Mouse (Mus musculus) cerebellum, postnatal 10 days (tissue): ENCODE data around the gene Rae1.
A peak's percentile ranks its signal among the peaks of the same experiment; 100 is the strongest.

ENCODE experiments used
- DNase-seq, 2 experiments: peaks; one replicate each; pipeline ENCODE4 v3.0.0; 2021; ENCODE audit warnings: mixed read lengths in 2 of 2

The Rae1 gene

DNA sequence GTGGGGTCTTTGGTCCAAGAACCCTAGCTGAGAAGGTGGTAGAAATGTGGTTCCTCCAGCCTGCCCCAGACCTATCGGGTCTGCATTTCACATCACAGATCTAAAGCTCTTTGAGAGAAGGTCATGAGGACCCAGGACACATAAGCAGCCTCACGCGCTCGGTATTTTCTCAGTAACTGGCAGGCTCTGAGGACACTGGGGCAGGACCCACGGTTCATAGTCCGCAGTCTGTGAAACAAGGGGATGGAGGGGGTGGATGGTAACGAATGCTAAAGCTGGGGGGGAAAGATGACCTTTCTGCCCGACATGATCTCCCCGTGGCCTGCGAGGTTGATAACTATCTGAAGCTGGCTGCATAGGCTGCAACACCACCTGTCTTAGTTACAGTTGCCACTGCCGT is 2.2 kb upstream of the Rae1 start:
- DNase-seq: no peak

DNA sequence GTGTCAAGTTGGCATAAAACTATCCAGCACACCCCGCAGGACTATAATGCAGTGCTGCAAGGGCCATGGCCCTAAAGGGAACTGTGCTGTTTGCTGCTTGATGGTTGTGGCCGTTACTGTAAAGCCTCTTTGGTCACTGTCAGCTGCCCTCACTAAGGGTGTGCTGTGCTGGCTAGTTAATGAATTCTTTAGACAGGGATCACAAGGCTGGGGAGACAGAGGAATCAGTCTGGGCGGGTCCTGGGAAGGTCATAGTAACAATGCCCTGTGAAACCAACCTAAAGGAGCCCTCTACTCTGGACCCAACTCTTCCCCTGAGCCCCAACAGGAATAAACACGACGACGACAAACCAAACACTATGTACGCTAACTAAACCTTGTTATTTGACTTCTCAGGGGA is 1.4 kb upstream of the Rae1 start:
- no peak for DNase-seq

DNA sequence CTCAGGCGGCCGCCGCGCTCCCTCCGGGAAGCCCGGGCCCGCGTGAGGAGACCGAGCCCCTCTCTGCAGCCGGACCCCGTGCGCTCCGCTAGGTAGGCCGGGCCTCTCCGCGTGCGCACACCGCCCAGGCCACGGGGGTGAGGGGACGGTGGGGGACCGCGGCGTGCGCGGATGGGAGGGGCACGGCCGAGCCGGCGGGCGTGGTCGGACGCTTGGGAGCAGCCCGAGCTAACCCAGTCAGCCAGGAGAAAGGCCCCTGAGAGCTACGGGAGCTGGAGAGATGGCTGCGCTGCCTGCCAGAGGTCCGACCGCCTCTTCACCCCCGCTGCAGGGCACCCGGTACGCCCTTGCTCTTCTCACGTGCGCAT is 352 bp downstream of the Rae1 start:
- DNase-seq: no peak

DNA sequence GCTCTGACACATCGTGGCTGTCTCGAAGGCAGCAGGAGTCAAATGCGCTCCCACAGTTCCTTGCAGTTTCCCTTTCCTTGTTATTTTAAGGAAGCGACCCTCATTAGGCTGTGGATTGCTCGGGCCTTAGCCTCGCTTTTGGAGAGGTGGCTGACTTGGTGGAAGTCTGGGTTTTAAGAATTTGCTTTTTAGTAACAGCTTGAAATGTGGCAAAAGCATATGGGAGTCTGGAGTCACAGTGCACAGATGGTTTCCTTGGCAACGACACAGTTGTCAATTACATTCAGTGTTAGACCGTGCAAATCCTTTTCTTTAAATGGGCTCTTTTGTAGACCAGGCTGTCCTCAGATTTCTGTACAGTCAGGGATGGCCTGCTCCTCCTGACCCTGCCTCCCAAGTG is 1.0 kb downstream of the Rae1 start:
- no peak for DNase-seq

- DNase-seq: no peak
These were observed 3.8 kb downstream of the Rae1 start for GRCm38 (mm10) chr2:173003737-173004136.

- no peak for DNase-seq
These were observed 10.4 kb downstream of the Rae1 start for GRCm38 (mm10) chr2:173010220-173010717.

DNA sequence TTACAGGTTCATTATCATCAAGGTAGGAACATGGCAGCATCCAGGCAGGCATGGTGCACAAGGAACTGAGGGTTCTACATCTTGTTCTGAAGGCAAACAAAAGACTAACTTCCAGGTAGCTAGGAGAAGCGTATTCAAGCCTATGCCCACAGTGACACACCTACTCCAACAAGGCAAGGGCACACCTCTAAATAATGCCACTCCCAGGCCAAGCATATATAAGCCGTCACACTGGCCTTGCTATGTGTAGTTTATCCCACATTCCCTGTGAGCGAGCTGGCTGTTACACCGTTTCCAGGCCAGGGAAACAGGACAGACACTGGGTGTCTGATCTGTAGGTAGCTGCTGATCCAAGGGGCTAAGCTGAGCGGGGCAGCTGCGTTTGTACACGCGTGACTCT is 11.5 kb downstream of the Rae1 start:
- DNase-seq: no peak

DNA sequence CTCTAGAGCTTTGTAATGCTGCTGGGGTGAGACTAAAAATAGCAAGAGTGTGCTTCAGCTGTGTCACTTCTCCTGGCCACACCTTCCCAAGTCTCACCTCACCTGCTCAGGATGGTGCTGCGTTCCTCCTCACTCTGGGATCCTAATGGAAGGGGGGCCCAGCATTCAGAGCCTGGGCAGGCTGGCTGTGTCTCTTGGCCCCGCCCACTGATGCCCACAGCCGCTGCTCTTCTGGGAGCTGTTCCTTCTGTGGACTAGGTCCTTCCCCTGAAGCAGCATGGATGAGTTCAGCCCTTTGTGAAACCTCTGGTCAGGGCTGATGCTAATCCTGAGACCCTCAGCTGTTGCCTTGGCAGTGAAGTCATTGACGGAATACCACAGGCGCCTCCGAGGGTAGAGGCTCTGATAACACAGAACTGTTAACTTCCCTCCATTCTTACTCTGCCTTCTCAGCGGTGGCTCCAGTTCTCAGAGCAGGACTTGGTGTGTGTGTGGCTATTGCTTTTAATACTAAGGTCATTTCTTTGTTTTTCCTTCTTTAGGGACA is 14.9 kb downstream of the Rae1 start:
- DNase-seq: no peak

DNA sequence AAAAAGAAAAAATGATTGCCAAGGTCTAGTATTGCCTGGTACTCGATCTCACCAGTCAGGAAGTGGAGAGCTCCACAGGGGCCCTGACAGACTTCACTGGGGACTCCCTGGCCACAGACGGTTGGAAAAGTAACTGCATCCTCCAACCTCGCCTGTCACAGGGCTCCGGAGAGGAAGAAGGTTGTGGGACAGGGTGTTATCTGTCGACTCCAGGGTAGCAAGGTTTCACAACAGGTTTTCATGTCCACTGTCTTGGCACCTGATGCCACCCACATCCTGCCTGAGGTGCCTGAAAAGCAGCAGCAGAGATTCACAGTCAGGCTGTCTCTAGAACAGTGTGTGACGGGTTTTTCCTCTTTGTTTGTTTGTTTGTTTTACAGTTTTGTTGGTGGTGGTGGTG is 18.0 kb downstream of the Rae1 start:
- DNase-seq: no peak

- no peak for DNase-seq
These were observed 18.7 kb downstream of the Rae1 start for GRCm38 (mm10) chr2:173018618-173019017.

- no peak for DNase-seq
These were observed 19.4 kb downstream of the Rae1 start for GRCm38 (mm10) chr2:173019322-173019721.

DNA sequence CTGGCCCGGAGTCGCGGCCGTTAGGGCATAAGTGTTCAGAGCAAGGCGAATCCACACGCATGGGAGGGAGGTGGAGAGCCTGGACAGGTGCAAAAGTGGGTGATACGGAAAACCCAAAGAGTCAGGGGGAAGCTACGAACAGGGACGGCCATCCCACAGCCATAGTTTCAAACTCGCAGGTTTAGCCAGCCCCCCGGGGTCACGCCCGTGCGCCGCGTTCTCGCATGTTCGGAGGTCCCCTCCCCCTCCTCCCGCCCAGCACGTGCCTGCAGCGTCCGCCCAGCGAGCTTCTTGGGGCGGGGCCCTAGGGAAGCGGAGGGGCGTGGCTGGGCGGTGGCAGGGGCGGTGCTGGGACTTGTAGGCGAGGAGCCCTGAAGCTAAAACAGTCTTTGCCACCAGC is 19.9 kb downstream of the Rae1 start:
- DNase-seq: peak; percentile 85 to 92

DNA sequence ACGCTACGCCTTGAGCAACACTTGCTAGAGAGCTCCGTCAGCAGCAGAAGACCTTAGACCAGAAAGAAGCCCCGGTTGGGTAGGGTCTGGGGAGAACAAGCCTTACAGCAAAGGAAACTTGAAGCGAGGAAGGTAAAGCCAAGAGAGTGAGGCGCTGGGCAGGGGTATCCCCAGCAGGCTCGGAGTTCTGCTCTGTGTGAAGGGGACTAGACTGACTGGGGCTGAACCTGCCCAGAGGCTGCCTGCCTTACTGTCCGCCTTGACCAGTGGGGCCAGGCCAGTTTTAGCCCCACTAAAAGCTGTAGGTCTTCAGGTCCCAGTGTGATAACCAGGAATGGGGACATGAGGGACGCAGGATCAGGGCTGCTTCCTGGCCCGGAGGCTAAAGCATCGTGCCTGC is 20.5 kb downstream of the Rae1 start, which contains the start of gene Rbm38:
Rbm38 (plus strand) TSS at position 69 of the 400 bp plus-strand sequence.
- no peak for DNase-seq

DNA sequence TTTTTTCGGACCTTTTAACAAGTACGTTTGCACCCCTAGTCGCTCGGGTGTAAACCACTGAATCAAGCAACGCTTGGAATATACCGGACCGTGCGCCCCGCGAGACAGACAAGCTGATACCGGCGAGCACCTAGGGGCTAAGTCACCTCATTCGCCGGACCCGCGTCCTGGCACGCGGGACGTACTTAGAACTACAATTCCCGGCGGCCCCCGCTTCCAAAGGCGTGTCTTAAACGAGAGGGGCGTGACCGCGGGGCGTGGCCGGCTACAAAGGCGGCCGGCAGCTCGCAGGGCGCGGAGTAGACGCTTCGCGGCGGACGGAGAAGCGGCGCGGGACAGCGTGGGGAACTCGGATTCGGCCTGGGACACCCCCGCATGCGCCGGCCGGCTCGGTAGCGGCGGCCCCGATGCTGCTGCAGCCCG is 21.7 kb downstream of the Rae1 start:
- DNase-seq: peak; percentile 98

- DNase-seq: peak; percentile 68 to 71
These were observed 22.3 kb downstream of the Rae1 start for GRCm38 (mm10) chr2:173022056-173022681.

DNA sequence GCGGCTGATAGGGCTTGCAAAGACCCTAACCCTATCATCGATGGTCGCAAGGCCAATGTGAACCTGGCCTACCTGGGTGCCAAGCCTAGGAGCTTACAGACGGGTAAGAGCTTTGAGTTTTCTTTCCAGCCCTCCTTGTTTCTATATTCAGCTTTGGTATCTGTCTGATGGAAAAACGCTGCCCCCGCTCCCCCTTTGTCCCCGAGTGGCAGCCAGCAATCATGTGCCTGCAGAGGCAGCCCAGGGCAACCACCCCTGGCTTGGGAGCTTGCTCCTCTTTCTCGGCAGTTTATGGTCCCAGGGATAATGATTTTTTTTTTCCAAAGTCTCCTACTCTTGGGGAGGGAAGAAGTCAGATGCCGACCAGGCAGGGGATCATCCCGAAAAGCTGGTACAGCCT is 22.9 kb downstream of the Rae1 start:
- DNase-seq: peak in 1 of 2 experiments; percentile 23

DNA sequence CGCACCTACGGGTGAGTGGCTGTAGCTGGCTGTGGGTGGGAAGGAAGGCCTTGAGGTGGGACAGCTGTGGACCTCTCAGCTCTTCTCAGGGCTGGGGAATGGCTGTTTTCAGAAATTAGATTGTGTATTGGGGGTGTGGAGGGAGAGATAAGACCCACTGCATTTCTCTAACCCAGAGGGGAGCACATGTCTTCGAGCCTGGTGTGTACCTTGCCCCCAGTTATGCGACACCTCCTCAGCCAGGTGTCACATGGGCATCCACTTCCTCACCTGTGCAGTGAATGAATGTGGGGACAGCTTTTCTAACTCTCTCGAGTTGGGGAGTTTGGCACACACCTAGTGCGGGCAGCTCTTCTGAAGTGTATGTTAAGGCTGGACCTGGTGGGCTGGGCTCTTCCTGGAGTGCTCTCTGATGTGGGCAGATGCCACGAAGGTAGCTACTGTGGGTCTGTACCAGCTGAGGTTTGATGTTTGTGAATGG is 23.5 kb downstream of the Rae1 start:
- DNase-seq: no peak

- DNase-seq: no peak
These were observed 24.0 kb downstream of the Rae1 start for GRCm38 (mm10) chr2:173023966-173024365.

DNA sequence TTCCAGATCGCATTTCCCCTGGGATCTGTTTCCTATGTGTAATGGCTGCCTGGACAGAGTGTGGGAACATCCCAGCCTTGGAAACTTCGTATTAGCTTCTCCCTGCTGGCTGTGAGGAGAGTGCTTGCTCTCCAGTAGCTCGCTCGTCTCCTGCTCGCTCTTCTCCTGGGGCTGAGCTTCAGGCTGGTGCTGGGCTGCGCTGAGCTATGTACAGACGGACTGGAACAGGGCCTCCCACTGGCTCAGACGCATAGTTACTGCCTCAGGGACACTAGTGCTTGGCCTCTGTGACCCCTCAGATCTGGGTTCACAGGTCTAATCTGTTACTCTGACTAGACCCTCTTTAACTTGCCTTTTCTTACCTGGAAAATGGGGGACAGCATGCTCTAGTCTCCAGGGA is 24.5 kb downstream of the Rae1 start:
- no peak for DNase-seq

DNA sequence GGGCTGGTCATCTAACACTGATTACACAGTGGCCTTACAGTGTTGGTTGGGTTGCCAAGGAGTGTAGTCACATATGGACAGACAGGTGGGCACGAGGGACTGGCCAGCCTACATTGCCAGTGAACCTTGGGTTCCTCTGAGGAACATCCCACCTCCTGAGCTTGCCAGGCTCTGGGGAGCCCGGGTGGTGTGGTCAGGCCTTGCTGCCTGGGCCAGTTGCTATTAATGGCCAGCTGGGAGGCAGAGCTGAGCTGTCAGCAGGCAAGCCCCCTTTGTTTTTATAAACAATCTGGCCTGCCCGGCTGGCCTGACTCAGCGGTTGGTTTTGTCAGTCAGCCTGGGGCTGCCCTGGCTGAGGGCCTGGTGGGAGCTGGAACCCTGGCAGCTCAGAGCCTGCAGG is 25.0 kb downstream of the Rae1 start:
- DNase-seq: peak; percentile 56 to 70

GRCm38 (mm10) chr2:173026286-173026685 is 26.4 kb downstream of the Rae1 start:
- DNase-seq: no peak

GRCm38 (mm10) chr2:173026688-173027131 is 26.8 kb downstream of the Rae1 start:
- no peak for DNase-seq

- DNase-seq: peak; percentile 26 to 38
These were observed 27.4 kb downstream of the Rae1 start for GRCm38 (mm10) chr2:173027169-173027823.
